Mouse (Mus musculus): ENCODE measurements around the gene Slc22a15.

- TF ChIP-seq CTCF (IDR thresholded peaks at IDR 0.05) (peak; percentile 43), EP300 (IDR thresholded peaks at IDR 0.05) (0 out of 2 replicates have a peak, but pooled peaks have one; percentile 26)
Observed at GRCm38 (mm10) chr3:101885591-101885990, 38.7 kb downstream of the Slc22a15 start.
